Mouse (Mus musculus) adrenal gland, postnatal 36 days (tissue): ENCODE measurements at regions not wholly inside any gene's neighbourhood (a gene's known extent, or its start where the extent isn't known, plus 50 kb on each side); places are given as distances from the start of the nearest gene placed in this dataset. TPM values are rescaled to one million over a fixed set of nuclear protein-coding genes. Genes with fewer than 3 reads are reported as not detected.

Source experiments
- DNase-seq, 2 experiments: peaks; one replicate each; pipeline ENCODE4 v3.0.0; 2021; ENCODE audit warnings: mixed read lengths in 1 of 2
- microRNA-seq: library from miRNA; unstranded; fragments of <30 nt; microRNA quantifications from one replicate; pipeline ENCODE4 v1.2.0, GENCODE M21; 2021

DNA sequence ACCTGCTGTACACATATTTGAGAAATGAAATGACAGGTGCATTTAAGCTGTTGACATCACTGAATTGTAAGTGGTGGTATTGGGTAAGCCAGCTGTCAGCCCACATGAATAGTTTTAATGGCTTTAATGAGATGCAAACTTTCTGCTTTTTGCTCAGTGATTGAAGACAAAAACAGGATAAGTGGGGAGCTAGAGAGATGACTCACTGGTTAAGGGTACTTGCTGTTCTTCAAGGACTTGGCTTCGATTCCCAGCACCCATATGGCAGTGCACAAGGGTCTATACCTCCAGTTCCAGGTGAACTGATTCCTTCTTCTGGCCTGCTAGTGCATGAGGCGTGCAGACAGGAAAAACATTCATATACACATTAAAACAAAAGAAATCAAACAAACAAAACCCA, 162.7 kb upstream of the Pex5l start:
- no peak for DNase-seq

DNA sequence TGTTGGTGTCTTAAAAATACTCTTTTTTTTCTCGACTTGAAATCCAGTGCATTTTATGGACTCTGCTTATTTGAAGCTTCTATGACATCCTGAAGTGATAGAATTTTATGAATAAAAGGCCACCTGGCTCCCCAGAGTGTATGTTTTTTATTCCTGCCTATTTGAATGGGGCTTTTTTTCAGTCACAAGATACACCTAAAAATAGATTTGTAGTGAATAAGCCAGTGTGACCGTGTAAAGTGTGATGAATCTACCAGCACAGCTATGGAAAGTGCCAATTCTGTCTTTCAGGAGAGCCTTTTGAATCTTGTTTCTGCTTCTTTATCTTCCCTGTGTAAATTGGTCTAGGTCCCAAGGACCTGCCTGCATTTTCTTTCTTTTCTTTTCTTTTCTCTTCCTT, 119.8 kb upstream of the Pex5l start:
- DNase-seq = no peak

GRCm38 (mm10) chr3:33219271-33220065, 76.4 kb upstream of the Pex5l start:
- no peak for DNase-seq

DNA sequence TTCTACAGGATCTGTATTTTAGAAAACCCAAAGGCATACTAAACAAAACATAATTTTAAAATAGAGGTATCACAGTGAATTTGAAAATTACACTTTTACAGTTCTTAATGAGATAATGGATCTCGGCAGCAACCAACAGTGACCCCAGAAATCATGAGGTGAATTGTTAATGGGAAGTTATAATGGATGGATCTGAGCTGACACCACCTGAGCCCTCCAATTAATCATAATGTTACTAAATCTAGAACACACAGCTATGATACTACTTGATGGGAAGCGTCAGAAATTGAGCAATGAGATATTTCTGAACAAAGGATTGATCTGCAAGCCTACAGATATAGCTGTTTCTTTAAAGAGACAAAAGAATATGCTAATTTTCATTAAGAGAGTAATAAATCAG, 75.2 kb upstream of the Pex5l start:
- DNase-seq = no peak

GRCm38 (mm10) chr3:33217360-33218034, 74.5 kb upstream of the Pex5l start:
- no peak for DNase-seq

DNA sequence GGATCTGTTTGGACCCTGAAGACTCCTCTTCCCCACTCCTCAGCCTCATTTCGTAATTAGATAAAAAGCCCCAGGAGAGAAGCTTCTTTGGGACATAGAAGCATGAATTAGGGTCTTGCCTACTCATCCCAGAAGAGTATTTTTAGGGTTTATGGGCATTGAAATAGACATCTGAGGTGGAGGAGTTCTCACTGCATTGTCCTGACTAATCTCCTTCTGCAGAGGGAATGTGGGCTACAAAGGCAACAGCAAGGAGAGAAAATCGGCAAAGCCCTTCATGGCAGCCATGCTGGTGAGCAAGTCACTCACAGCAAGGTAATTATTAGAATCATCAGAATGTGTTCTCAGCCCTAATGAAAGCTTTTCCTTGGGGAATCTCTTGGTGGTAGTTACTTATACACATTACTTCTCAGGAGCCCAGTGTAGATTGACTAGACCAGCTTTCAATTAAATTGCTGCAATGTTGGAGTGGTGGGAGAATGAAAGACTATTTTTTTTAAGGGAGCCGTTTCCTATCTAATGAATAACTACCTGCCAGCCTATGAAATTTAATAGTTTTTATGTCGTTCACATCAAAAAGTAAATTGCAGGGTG, 68.3 kb upstream of the Pex5l start:
- no peak for DNase-seq

Small RNA genes in the stretch of these regions (microRNA-seq; reads per million reads assigned to microRNA genes)
- not detected for gene Gm27974
